In genomic region chr14:79239402-79239801, GRCm38 (mm10) we compare ENCODE assay signal across 20 mouse cellular contexts. TPM values are rescaled to one million over a fixed set of nuclear protein-coding genes. Genes with fewer than 3 reads are reported as not detected.
DNase-seq lines count a peak whose midpoint lies in the region; ATAC-seq and TF ChIP-seq lines count a peak whose summit lies in the region.
"Had no signal": no experiment of that assay in that cellular context is flagged by ENCODE, and none has a peak within 500 bp of the region (broad histone marks: within the 10 kb centered on the region; RNA-seq: fewer than 3 reads in every experiment).

No protein-coding gene starts in this region.

- no peaks in the 10 kb centered on the region for H3K9me3 ChIP-seq in forebrain, postnatal 0 days (ENCODE audit: low read length)
- H3K9me3 ChIP-seq in forebrain, embryonic 12.5 days = 0 out of 2 replicates have a peak, but pooled peaks cover 4% of the 10 kb centered on the region
- no peaks in the 10 kb centered on the region for H3K9me3 ChIP-seq in midbrain, embryonic 14.5 days (ENCODE audit: control insufficient read depth, low read length)

- intact Hi-C loops in left cerebral cortex, postnatal 14 days (cut with DNase I) = no loop called here

- no peaks in the 10 kb centered on the region for H3K36me3 ChIP-seq in forebrain, postnatal 0 days (ENCODE audit: insufficient read depth)
- no peaks in the 10 kb centered on the region for H3K36me3 ChIP-seq in forebrain, embryonic 12.5 days (replicated peaks)
- H3K36me3 ChIP-seq in midbrain, embryonic 14.5 days (ENCODE audit: control insufficient read depth, insufficient read depth, low read length) = no peaks in the 10 kb centered on the region

- no peaks in the 10 kb centered on the region for H3K27me3 ChIP-seq in forebrain, postnatal 0 days (ENCODE audit: insufficient read depth, low read length)
- no peaks in the 10 kb centered on the region for H3K27me3 ChIP-seq in forebrain, embryonic 12.5 days
- H3K27me3 ChIP-seq in midbrain, embryonic 14.5 days (ENCODE audit: control insufficient read depth, insufficient read depth, low read length) = no peaks in the 10 kb centered on the region

- no peak overlapping the region for H3K9ac ChIP-seq in forebrain, postnatal 0 days
- H3K9ac ChIP-seq in forebrain, embryonic 12.5 days = no peak overlapping the region
- H3K9ac ChIP-seq in midbrain, embryonic 14.5 days (replicated peaks; ENCODE audit: low read length) = no peak overlapping the region
- H3K9ac ChIP-seq: lung, embryonic 14.5 days had no signal

- no peak for TF ChIP-seq CTCF in forebrain, postnatal 0 days (IDR thresholded peaks at IDR 0.05; ENCODE audit: low read depth)

- WGBS in forebrain, postnatal 0 days = 89% methylated on average over 12 of the region's 12 CpGs
- 91% methylated on average over 12 of the region's 12 CpGs for WGBS in forebrain, embryonic 12.5 days
- WGBS in midbrain, embryonic 14.5 days = 95% methylated on average over 12 of the region's 12 CpGs

- no peaks in the 10 kb centered on the region; the same call in 1 of the 2 replicates for H3K4me1 ChIP-seq in forebrain, postnatal 0 days (ENCODE audit: insufficient read depth)
- H3K4me1 ChIP-seq in forebrain, embryonic 12.5 days = peaks cover 22% of the 10 kb centered on the region
- no peaks in the 10 kb centered on the region for H3K4me1 ChIP-seq in midbrain, embryonic 14.5 days (ENCODE audit: control insufficient read depth, insufficient read depth, low read length)

- no peak overlapping the region for H3K4me2 ChIP-seq in forebrain, postnatal 0 days (ENCODE audit: low read depth)
- H3K4me2 ChIP-seq in forebrain, embryonic 12.5 days = no peak overlapping the region
- H3K4me2 ChIP-seq in midbrain, embryonic 14.5 days (ENCODE audit: low read length) = no peak overlapping the region
- H3K4me2 ChIP-seq: lung, embryonic 14.5 days had no signal

- no peak overlapping the region for H3K4me3 ChIP-seq in forebrain, postnatal 0 days (ENCODE audit: low read depth, low read length)
- no peak overlapping the region for H3K4me3 ChIP-seq in forebrain, embryonic 12.5 days (replicated peaks)
- no peak overlapping the region for H3K4me3 ChIP-seq in midbrain, embryonic 14.5 days (replicated peaks; ENCODE audit: low read depth, low read length)

- no peak for DNase-seq in forebrain, postnatal 0 days
- peak; percentile 85 for DNase-seq in right cerebral cortex, adult 18-20 months
- DNase-seq in right cerebral cortex, postnatal 14 days = no peak
- DNase-seq in left cerebral cortex, postnatal 14 days (ENCODE audit: low spot score in 2 of 2) = peak; percentile 52 to 67
- peak; percentile 55 to 71 for DNase-seq in thymus, postnatal 36 days
- no peak for DNase-seq in midbrain, embryonic 14.5 days
- DNase-seq in spleen, postnatal 36 days (ENCODE audit: low spot score in 2 of 2) = no peak
- DNase-seq: cerebellum, adult 11-12 months; layer of hippocampus, adult 9-11 months; liver; lung, embryonic 14.5 days; retina, postnatal 1 day had no signal

- peak; percentile 37; the same call in 1 of the 2 replicates for ATAC-seq in forebrain, postnatal 0 days
- no peak for ATAC-seq in forebrain, embryonic 12.5 days (ENCODE audit: low FRiP score)
- no peak for ATAC-seq in midbrain, embryonic 14.5 days (ENCODE audit: low FRiP score, low TSS enrichment)

- H3K27ac ChIP-seq in forebrain, postnatal 0 days (ENCODE audit: low read depth, low read length) = no peak overlapping the region
- H3K27ac ChIP-seq in forebrain, embryonic 12.5 days = no peak overlapping the region
- no peak overlapping the region for H3K27ac ChIP-seq in midbrain, embryonic 14.5 days (replicated peaks; ENCODE audit: low read depth, low read length)

RNA-seq across cellular contexts. Expression of gene Zfp957, which starts 7.8 kb away (rescaled TPM):
- not detected in 2 replicates for total RNA-seq in forebrain, postnatal 0 days (2014; rRNA removed)
- not detected in 2 replicates for polyA plus RNA-seq in forebrain, postnatal 0 days (2015; fragmentation: Nextera tagmentation; extraction: Ambion mirVana)
- not detected in 2 replicates for polyA plus RNA-seq in forebrain, embryonic 12.5 days (2016; fragmentation: Nextera tagmentation; extraction: Ambion mirVana)
- not detected for total RNA-seq in left cerebral cortex, postnatal 14 days (2021)
- not detected in 2 replicates for polyA plus RNA-seq in midbrain, embryonic 14.5 days (2014; fragmentation: Nextera tagmentation; extraction: Ambion mirVana)
- total RNA-seq: adrenal gland, postnatal 4 days; common myeloid progenitor, adult 5-6 weeks; gastrocnemius, adult 18-20 months; MEL had no signal
- polyA plus RNA-seq: heart, postnatal 0 days; kidney, embryonic 16.5 days; lung, embryonic 14.5 days; stomach, embryonic 14.5 days had no signal

Comparison
In these comparisons a context has a peak if more than half of its experiments do, and no peak if none do; other contexts are left out.
1. DNase-seq: peak in right cerebral cortex, adult 18-20 months (single experiment), left cerebral cortex, postnatal 14 days (2 of 2) and thymus, postnatal 36 days (2 of 2); none in forebrain, postnatal 0 days (single experiment), right cerebral cortex, postnatal 14 days (single experiment), midbrain, embryonic 14.5 days (single experiment) and spleen, postnatal 36 days (0 of 2).